Mouse (Mus musculus) forebrain, embryonic 16.5 days (tissue): ENCODE results near the gene Fut4. TPM values are rescaled to one million over a fixed set of nuclear protein-coding genes. Genes with fewer than 3 reads are reported as not detected.

Source experiments
- ATAC-seq: fragments of 200-750 bp; cut with Nextera tagmentation; 2 replicates; pipeline ENCODE4 v1.8.0; 2017; ENCODE audit warnings: mild to moderate bottlenecking, moderate library complexity
- H3K27ac ChIP-seq: fragments of 300-500 bp; sonication (generic); 2 replicates; pipeline ENCODE4 v1.5.1; 2014; ENCODE audit warnings: low read length, control low read depth
- H3K27me3 ChIP-seq: fragments of 300-500 bp; sonication (generic); replicated peaks from 2 replicates; pipeline ENCODE4 v1.6.1; 2014; ENCODE audit warnings: low read length; ENCODE audit not compliant: control insufficient read depth, insufficient read depth
- H3K36me3 ChIP-seq: fragments of 300-500 bp; sonication (generic); 2 replicates; pipeline ENCODE4 v1.6.1; 2014; ENCODE audit not compliant: control insufficient read depth, insufficient read depth
- H3K4me1 ChIP-seq: fragments of 300-500 bp; sonication (generic); replicated peaks from 2 replicates; pipeline ENCODE4 v1.6.1; 2014; ENCODE audit warnings: low read length; ENCODE audit not compliant: control insufficient read depth, insufficient read depth
- H3K4me2 ChIP-seq: fragments of 300-500 bp; sonication (generic); 2 replicates; pipeline ENCODE4 v1.6.1; 2014; ENCODE audit warnings: mild to moderate bottlenecking, low read length, control low read depth
- H3K4me3 ChIP-seq: fragments of 300-500 bp; sonication (generic); replicated peaks from 2 replicates; pipeline ENCODE4 v1.5.1; 2014; ENCODE audit warnings: mild to moderate bottlenecking, low read length, control low read depth
- H3K9ac ChIP-seq: fragments of 300-500 bp; sonication (generic); replicated peaks from 2 replicates; pipeline ENCODE4 v1.6.1; 2014; ENCODE audit warnings: low read depth, low read length, control low read depth
- H3K9me3 ChIP-seq: fragments of 300-500 bp; sonication (generic); 2 replicates; pipeline ENCODE4 v1.6.1; 2016; ENCODE audit warnings: low read length; ENCODE audit not compliant: control insufficient read depth
- WGBS: fragments of 180-500 bp; shearing (Covaris S2); extraction: QIAGEN DNeasy Blood & Tissue Kit; methylation state at CpG from one replicate; pipeline ENCODE4 v1.1.7; 2014; 5-methylcytosine and 5-hydroxymethylcytosine counted together
- polyA plus RNA-seq: library from polyadenylated mRNA; unstranded; fragments of >200 nt; fragmentation: Nextera tagmentation; extraction: Ambion mirVana; gene quantifications from 2 replicates; pipeline ENCODE4 v1.2.1, GENCODE M21; 2015

The Fut4 gene
- polyA plus RNA-seq, 1 experiment from 2014 or later = 1.1 TPM

DNA sequence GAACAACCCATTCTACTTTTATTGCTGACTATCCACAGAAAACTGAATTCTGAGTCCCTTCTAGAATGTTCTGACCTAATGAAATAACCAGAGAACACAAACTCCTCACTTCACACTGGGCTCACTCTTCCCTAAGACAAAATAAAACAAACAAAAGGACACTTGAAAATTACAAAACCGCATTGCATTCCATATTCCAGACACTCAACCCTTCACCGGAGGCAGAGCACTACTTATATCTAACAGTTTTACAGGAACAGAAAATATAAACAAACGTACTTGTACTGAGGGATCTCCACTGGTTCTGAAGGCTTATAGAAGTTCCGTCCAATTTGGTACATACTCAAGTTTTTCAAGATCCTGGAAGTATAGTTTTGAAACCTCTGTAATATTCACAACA lies 23.8 kb downstream of the Fut4 start:
- whole genome bisulfite sequencing = 91% methylated on average over 4 of the region's 4 CpGs
- Histone ChIP-seq H3K9ac (no peak overlapping the region), H3K27me3 (no peaks in the 10 kb centered on the region), H3K4me1 (no peaks in the 10 kb centered on the region), H3K4me2 (no peak overlapping the region), H3K27ac (no peak overlapping the region), H3K36me3 (no peaks in the 10 kb centered on the region), H3K4me3 (no peak overlapping the region), H3K9me3 (no peaks in the 10 kb centered on the region)
- ATAC-seq = no peak

DNA sequence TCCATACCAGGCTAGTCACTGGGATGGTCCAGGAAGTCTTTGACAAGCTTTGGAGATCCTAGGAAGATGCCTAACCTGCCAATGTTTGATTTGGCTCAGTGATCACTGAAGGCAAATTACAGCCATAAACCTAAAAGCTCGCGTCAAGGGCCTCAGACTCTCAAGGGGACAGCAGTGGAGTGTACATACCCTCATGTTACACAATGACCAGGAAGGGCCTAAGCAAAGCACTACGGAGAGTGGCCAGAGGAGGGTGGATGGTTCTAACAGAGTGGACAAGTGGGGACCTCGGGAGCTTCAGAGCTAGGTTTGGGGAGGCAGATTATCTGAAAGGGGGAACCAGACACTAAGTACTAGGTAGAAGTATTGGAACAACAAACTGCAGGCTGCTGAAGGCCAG lies 25.6 kb downstream of the Fut4 start:
- Histone ChIP-seq H3K4me3 (no peak overlapping the region), H3K4me1 (no peaks in the 10 kb centered on the region), H3K9ac (no peak overlapping the region), H3K27ac (no peak overlapping the region), H3K36me3 (no peaks in the 10 kb centered on the region), H3K27me3 (no peaks in the 10 kb centered on the region), H3K9me3 (no peaks in the 10 kb centered on the region), H3K4me2 (no peak overlapping the region)
- 87% methylated on average over 4 of the region's 4 CpGs for WGBS
- no peak for ATAC-seq

DNA sequence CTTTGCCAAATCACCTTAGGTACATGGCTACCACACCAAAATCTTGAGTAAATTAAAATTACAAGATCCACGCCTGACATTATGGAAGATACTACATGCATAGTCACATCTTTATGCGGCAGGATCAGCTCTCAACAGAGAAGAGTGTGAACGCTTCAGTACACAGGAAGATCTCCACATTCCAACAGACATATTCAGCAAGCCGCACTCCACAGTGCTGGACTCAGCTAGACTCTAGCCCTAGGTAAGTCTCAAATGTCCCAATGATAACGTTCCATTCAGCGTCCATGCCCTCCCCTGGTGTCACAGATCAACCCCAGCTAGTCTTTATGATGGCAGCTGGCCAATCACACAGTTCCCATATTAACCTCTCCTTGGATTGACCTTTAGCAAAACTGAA lies 26.2 kb downstream of the Fut4 start:
- Histone ChIP-seq H3K36me3 (no peaks in the 10 kb centered on the region), H3K4me1 (no peaks in the 10 kb centered on the region), H3K27ac (no peak overlapping the region), H3K27me3 (no peaks in the 10 kb centered on the region), H3K9me3 (no peaks in the 10 kb centered on the region), H3K4me3 (no peak overlapping the region), H3K4me2 (no peak overlapping the region), H3K9ac (no peak overlapping the region)
- 91% methylated on average over 6 of the region's 6 CpGs for WGBS
- ATAC-seq = no peak

DNA sequence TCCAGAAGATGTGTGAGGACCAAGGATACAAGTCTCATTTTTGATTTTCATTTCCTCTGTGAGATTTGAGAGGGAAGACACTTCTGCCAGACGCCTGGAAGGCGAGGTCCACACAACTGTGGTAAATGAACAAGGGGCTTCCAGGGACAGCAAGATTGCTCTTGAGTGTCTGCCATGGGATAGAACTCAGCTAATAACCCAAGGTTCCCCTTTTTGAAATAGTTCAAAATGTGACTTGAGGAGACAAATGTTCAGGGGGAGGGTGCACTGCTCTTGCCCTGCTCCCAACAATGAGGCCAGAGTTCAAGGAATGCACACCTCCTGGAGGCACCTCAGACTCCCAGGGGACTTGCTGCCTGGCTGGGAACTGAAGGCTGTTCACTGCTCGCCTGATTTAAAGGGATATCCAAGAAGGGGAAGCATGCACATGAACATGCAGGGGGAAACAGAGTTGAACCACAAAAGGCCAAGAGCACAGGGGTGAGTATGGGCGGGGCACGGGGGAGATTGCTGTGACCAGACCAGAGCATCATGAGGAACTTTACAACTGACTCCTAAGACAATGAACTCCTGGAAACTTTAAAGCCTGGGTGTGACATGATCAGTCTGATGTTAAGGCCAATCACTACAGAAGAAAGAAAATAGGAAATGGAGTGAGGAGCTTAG lies 27.3 kb downstream of the Fut4 start:
- no peak overlapping the region for H3K4me2 ChIP-seq
- H3K4me3 ChIP-seq = no peak overlapping the region
- H3K27ac ChIP-seq = no peak overlapping the region
- H3K36me3 ChIP-seq = no peaks in the 10 kb centered on the region
- no peak for ATAC-seq
- H3K4me1 ChIP-seq = no peaks in the 10 kb centered on the region
- H3K27me3 ChIP-seq = no peaks in the 10 kb centered on the region
- no peaks in the 10 kb centered on the region for H3K9me3 ChIP-seq
- 85% methylated on average over 5 of the region's 5 CpGs for WGBS
- no peak overlapping the region for H3K9ac ChIP-seq

GRCm38 (mm10) chr9:14721610-14722009 lies 30.6 kb downstream of the Fut4 start:
- H3K4me3 ChIP-seq = no peak overlapping the region
- H3K27me3 ChIP-seq = no peaks in the 10 kb centered on the region
- H3K27ac ChIP-seq = no peak overlapping the region
- no peaks in the 10 kb centered on the region for H3K36me3 ChIP-seq
- no peaks in the 10 kb centered on the region for H3K9me3 ChIP-seq
- 77% methylated on average over 5 of the region's 5 CpGs for WGBS
- H3K9ac ChIP-seq = no peak overlapping the region
- H3K4me1 ChIP-seq = no peaks in the 10 kb centered on the region
- H3K4me2 ChIP-seq = no peak overlapping the region
- ATAC-seq = no peak

DNA sequence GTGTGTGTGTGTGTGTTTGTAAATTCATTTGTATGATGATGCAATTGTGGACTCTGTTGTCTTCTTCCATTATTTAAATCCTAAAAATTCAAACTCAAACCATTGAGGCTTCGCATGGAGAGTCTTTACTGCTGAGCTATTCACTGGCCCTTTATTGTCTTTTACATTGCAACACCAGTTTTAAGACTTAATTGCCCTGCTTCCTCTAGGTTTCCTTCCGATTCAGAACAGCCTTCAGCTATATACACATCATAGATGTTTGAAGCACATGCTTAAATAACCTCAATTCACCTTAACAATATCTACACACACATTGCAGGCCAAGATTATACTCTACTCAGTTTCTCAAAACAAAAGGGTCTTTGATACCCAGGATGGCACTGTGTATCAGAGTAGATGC lies 31.8 kb downstream of the Fut4 start:
- no peaks in the 10 kb centered on the region for H3K4me1 ChIP-seq
- H3K4me3 ChIP-seq = no peak overlapping the region
- H3K9me3 ChIP-seq = no peaks in the 10 kb centered on the region
- H3K27me3 ChIP-seq = no peaks in the 10 kb centered on the region
- H3K27ac ChIP-seq = no peak overlapping the region
- WGBS = 16% methylated on average over 2 of the region's 2 CpGs
- H3K4me2 ChIP-seq = no peak overlapping the region
- H3K36me3 ChIP-seq = no peaks in the 10 kb centered on the region
- H3K9ac ChIP-seq = no peak overlapping the region
- no peak for ATAC-seq

GRCm38 (mm10) chr9:14718332-14718691 lies 33.9 kb downstream of the Fut4 start:
- no peak for ATAC-seq
- no peaks in the 10 kb centered on the region for H3K27me3 ChIP-seq
- no peak overlapping the region for H3K4me3 ChIP-seq
- H3K9me3 ChIP-seq = no peaks in the 10 kb centered on the region
- no peak overlapping the region for H3K27ac ChIP-seq
- no peak overlapping the region for H3K9ac ChIP-seq
- no peaks in the 10 kb centered on the region for H3K4me1 ChIP-seq
- no peak overlapping the region for H3K4me2 ChIP-seq
- H3K36me3 ChIP-seq = no peaks in the 10 kb centered on the region

GRCm38 (mm10) chr9:14717689-14718331 lies 34.4 kb downstream of the Fut4 start:
- Histone ChIP-seq H3K4me2 (no peak overlapping the region), H3K4me1 (no peaks in the 10 kb centered on the region)
- 52% methylated on average over 14 of the region's 14 CpGs for WGBS

GRCm38 (mm10) chr9:14715258-14715657 lies 36.9 kb downstream of the Fut4 start:
- Histone ChIP-seq H3K27ac (no peak overlapping the region), H3K4me1 (no peaks in the 10 kb centered on the region), H3K27me3 (no peaks in the 10 kb centered on the region), H3K9me3 (no peaks in the 10 kb centered on the region), H3K36me3 (no peaks in the 10 kb centered on the region), H3K9ac (no peak overlapping the region), H3K4me2 (no peak overlapping the region), H3K4me3 (no peak overlapping the region)
- WGBS = 85% methylated on average over 15 of the region's 15 CpGs
- no peak for ATAC-seq

More at GRCm38 (mm10) chr9:14717689-14718331, 34.4 kb downstream of the Fut4 start:
- H3K9me3 ChIP-seq = no peaks in the 10 kb centered on the region
- no peaks in the 10 kb centered on the region for H3K27me3 ChIP-seq
- no peak overlapping the region for H3K4me3 ChIP-seq
- H3K36me3 ChIP-seq = no peaks in the 10 kb centered on the region
- no peak overlapping the region for H3K9ac ChIP-seq
- no peak overlapping the region for H3K27ac ChIP-seq
- ATAC-seq = no peak

DNA sequence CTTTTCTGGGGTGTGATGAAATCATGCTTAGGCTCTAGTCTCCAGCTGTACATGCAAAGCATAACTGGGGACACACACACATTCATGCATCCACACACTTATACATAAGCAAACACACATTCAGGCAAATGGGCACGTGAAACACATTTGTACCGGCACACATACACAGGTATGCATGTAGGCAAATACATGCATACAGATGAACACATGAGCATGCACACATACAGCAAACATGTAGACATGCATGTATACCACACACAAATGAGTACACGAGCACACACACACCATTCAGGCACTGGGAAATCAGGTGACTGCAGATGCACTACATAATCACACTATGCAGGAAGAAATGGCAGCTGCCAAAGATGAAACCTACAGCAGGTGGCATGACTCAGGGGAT lies 41.3 kb downstream of the Fut4 start:
- WGBS = 87% methylated on average over 3 of the region's 3 CpGs
- Histone ChIP-seq H3K27me3 (no peaks in the 10 kb centered on the region), H3K4me1 (no peaks in the 10 kb centered on the region), H3K4me3 (no peak overlapping the region), H3K36me3 (no peaks in the 10 kb centered on the region), H3K9ac (no peak overlapping the region), H3K4me2 (no peak overlapping the region), H3K27ac (no peak overlapping the region), H3K9me3 (no peaks in the 10 kb centered on the region)
- ATAC-seq = no peak
